Mouse (Mus musculus) lung, postnatal 14 days (tissue): ENCODE data around the gene Csgalnact2.

ENCODE experiments used
- DNase-seq: peaks from one replicate; pipeline ENCODE4 v3.0.0; 2021

Gene Csgalnact2

DNA sequence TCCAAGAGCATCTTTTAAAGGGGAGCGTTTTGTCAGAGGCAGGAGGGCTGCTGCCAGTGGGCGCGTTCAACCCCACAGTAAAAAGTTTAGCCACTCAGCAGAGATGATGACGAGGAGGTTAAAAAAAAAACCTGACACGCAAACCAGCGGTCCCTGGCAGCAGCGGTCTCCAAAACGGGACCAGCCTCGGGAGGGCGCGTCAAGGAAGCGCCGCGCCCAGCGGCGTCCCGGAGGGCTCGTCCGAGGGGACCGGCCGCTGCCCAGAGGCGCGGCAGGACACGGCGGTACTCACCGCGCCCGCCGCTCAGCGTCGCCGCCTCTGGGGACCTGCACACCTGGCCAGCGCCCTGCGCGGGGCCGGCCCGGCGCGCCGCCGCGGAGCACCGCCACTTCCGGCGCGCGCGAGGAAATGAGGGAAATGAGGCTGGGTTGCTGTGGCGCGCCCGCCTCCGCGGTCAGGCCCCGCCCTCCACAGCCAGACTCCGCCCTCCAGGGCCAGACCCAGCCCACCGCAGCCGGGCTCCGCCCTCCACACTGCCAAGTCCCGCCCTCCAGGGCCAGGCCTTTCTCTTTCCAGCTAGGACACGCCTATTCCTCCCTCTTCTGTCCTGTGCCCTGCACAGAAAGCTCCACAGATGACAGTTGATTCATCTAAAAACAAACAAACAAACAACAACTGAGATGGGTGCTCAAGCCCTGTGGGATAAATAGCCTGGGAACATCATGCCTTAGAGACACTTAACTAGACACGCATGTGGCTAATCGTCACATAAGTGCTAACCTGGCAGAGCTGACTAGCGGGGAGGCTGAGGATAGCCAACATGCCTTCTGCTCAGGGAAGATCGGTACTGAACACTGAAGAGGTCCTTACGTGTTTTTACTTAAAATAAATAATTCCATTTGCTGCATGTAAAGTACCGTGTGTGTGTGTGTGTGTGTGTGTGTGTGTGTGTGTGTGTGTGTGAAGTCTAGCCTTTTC is at the start of gene Csgalnact2:
Gene Csgalnact2, minus strand, starts transcription at position 410 of the 979 bp plus-strand sequence.
- peak; percentile 96 for DNase-seq

DNA sequence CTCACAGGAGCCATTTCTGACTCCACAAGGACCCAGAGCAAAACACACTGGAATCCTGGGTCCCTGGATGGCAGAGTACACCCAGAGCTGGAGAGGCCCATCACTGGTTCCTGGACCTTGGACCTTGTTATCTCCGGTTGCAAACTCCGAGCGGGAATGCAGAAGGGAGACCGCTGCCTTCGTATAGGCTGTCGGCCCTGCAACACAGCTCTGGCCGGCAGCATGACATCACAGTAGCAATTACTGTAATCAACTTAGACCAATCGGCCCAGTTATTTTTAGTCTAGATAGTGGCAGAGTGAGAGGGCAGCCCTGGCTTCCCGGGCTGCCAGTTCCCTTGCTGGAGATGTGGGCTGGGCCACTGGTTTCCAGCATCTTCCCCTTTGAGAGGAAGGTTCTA is 49.7 kb upstream of the Csgalnact2 start:
- no peak for DNase-seq

DNA sequence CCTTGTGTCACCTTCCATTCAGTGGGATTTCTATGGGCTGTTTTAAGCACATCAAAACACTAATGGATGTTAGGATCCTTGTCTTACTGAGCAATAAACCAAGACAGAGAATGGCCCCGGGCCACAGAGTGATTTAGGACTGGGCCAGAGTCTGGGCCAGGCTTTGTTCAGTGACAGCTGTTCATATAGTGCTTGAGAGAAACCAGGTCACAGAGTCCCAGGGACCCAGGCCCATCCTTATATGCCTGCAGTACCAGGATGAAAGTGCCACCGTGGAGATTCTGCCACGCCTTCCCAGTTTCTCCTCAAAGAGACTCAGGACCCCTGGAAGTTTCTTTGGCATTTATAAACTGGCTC is 48.3 kb upstream of the Csgalnact2 start:
- no peak for DNase-seq

GRCm38 (mm10) chr6:118186620-118187284 is 47.8 kb upstream of the Csgalnact2 start:
- no peak for DNase-seq

- no peak for DNase-seq
Observed at GRCm38 (mm10) chr6:118184126-118184525, 45.2 kb upstream of the Csgalnact2 start.

DNA sequence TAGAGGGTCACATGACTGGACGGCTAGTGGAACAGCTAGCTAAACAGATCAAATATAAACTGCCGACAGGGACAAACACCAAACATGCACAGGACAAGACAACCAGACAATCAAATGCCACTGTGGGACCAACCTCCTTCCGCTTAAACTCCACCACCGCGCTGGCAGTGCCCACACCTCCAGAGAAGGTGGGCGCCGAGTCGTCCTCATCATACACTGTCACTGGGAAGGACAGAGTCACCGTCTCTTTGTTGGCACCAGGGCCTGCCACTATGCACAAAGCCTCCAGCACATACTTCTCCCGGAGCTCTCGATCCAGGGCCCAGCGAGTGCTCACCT is 41.1 kb upstream of the Csgalnact2 start:
- DNase-seq, result no peak

- DNase-seq, result peak; percentile 82
Observed at GRCm38 (mm10) chr6:118179316-118180084, 40.6 kb upstream of the Csgalnact2 start.

DNA sequence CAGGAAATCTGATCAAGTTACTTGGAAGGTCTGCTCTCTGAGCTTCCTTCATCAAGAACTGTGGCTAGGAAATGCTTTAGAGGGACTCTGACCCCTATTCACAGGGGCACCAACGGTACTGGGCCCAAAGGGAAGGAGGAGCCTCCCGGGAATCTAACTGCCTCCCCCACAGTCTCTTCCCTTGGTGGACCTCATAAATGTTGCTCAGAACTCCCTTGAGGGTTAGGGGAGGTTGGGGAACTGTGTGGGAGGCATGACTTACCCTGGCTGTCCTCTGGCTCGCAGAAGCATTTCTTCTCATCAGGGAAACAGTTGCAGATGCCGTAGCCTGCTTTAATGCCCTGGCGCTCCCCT is 35.0 kb upstream of the Csgalnact2 start:
- no peak for DNase-seq

GRCm38 (mm10) chr6:118173251-118173974 is 34.5 kb upstream of the Csgalnact2 start:
- DNase-seq, result no peak

DNA sequence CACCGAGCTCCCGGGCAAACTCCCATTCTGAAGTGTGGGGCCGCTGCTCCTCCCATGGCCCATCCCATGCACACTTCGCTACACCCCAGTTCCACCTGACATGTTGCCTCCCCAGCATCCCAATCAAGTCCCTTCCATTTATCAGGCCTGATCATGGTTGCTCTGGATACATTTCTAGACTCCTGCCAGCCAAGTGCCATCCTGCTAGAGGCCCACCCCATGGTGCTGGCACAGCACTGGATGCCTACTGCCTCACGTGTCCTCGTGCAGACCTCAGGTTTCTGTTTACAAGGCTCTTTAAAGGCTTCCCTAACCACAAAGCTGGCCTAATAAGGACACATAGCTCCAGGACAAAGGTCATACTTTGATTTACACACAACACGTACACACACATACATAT is 32.4 kb upstream of the Csgalnact2 start:
- DNase-seq, result no peak

- DNase-seq, result no peak
Observed at GRCm38 (mm10) chr6:118168106-118168505, 29.2 kb upstream of the Csgalnact2 start.

DNA sequence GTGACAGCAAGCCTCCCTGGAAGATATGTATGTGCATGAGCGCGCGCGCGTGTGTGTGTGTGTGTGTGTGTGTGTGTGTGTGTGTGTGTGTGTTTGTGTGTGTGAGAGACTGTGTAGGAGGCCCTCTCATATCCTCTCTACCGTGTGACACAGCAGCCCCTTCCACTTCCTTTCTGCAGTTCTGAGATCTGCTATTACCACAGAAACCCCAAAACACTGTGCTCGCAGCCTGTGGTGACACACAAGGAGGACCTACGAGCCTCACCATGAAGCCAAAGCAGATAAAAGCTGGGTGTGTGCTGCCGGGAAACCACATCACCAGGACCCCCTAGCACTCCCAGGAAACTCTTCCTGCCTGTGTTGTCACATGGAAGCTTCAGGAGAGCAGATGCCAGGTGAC is 28.1 kb upstream of the Csgalnact2 start:
- no peak for DNase-seq

DNA sequence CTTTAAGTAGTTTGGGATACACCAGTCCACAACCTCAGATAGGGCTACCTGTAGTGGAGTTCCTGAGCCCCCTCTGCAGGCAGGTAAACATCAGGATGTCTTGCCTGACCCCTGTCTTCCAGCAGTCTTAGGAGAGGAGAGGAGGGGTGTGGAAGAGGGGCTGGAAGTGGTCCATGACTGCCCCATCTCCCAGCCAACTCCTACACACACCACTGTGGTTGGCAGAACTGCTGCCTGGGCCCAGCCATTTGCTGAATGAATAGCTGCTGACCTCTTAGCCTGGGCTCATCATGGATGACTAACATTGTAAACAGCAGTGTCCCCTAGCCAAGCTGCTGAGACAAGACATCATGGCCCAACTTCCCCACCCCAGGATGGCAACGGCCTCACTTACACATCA is 26.6 kb upstream of the Csgalnact2 start:
- no peak for DNase-seq

DNA sequence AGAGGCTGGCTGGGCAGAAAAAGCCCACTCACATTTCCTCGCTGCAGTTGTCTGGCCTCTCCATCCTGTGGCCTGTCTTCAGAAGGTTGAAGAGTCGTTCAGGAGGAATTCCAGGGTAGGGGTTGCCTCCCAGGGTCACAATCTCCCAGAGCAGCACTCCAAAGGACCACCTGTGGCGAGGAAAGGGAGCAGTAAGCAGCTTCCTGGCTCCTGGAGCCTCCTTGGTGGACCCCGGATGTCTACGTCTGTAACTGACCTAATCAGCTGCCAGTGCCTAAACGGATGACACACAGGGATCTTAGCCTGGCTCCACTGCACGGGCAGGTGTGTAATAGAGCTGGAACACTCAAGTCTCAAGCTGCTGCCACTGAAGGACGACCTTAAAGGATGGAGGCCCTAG is 25.8 kb upstream of the Csgalnact2 start:
- DNase-seq, result no peak

DNA sequence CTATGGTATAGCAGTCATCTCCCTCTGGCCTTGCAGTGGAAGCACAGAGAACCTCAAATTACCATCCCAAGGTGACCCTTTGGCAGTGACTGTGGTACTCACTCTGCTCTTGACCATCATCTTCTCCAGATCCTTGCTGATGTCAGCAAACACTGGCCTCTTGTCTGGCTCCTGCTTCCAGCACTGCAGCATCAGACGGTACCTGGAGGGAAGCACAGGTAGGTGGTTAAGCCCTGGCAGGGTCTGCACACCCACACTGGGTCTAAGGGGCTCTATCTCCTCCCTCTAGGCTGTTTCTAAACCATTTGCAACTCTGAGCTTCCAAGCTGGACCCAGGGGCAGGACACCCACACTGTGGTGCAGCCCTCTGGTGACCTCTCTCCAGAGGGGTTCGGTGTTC is 24.1 kb upstream of the Csgalnact2 start:
- no peak for DNase-seq

GRCm38 (mm10) chr6:118162457-118163082 is 23.6 kb upstream of the Csgalnact2 start:
- DNase-seq, result no peak

GRCm38 (mm10) chr6:118153091-118153490 is 14.2 kb upstream of the Csgalnact2 start:
- no peak for DNase-seq

DNA sequence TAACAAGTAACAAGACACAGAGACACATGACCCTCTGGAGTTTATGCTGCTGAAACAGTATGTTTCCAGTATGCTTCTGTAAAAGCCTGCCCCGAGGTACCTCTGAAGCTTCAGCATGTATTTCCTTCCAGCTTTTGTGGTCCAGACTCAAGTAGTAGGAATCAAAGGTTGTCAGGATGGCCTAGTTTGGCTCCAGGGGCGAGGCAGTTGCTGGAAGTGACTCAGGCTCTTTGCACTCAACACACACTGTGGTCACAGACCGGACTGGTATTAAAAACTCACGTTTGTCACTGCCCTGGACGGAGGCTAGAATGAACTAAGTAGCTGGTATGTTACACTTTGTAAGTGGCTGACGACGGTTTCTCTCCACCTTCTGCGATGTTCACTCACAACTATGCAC is 12.0 kb upstream of the Csgalnact2 start:
- no peak for DNase-seq

- no peak for DNase-seq
Observed at GRCm38 (mm10) chr6:118150538-118150937, 11.6 kb upstream of the Csgalnact2 start.

- DNase-seq, result no peak
Observed at GRCm38 (mm10) chr6:118150128-118150527, 11.2 kb upstream of the Csgalnact2 start.

DNA sequence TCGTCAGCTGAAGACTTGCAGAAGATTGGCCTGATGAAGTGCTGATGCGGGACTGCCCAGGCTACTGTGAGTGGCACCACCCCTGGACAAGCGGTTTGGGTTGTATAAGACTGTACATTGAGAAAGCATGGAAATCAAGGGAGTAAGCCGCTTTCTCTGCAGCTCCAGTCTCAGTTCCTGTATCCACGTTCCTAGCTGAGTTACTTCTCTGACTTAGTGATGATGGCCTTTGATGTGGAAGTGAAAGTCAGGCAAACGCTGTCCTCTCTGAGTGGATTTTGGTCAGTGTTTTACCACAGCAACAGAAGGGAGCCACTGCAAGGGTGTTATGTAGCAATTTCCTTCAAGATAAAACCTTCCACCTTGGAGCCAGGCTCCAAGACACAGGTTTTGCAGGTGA is 2.0 kb upstream of the Csgalnact2 start:
- no peak for DNase-seq

DNA sequence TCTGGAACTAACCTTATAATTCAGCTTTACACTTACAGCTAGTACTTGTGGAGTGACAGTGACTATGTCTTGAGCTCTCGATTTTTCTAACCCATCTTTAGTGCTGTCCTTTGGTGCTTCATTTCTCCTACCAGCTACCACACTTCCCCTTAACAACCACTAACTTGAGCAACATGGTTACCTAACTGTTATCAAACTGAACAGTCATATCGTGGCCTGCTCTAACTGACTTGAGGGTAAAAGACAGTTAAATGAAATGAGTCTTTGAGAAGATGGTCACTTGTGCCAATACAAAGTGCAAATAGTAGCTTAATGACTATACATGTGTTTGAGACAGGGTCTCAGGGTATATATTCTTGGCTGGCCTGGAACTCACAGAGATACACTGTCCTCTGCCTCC is 1.8 kb downstream of the Csgalnact2 start:
- no peak for DNase-seq
